Mouse (Mus musculus): ENCODE data around the gene Catip.
"Not testable (repeated sequence)": the region's sequence is repeated elsewhere in the genome, so short reads cannot be mapped to it uniquely, and the experiment has no call there.

Gene Catip

GRCm38 (mm10) chr1:74384525-74384924, 22.6 kb downstream of the Catip start:
- no peak for DNase-seq (ENCODE audit: low spot score in 2 of 2)

- DNase-seq (ENCODE audit: low spot score in 2 of 2): no peak
Measured at GRCm38 (mm10) chr1:74385064-74385463, 23.2 kb downstream of the Catip start.

GRCm38 (mm10) chr1:74385531-74385930, 23.6 kb downstream of the Catip start:
- no peak for DNase-seq (ENCODE audit: low spot score in 2 of 2)

DNA sequence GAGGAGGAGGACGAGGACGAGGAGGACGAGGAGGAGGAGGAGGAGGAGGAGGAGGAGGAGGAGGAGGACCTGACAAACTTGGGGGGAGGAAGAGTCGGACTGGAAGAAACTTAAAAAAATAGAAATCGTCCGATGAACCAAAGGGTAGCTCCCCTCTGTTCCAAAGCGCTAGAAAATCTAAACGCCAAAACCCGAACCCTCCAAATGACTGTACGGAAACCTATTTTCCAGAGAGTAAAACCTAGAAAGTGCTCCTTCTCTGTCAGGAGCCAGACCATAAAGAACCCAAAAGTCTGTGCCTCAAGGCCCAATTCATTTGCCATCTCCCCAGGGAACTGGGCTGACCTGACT, 24.4 kb downstream of the Catip start:
- no peak for DNase-seq (ENCODE audit: low spot score in 2 of 2)

- peak; percentile 88 to 89 for DNase-seq (ENCODE audit: low spot score in 2 of 2)
Measured at GRCm38 (mm10) chr1:74386714-74387385, 24.9 kb downstream of the Catip start.

DNA sequence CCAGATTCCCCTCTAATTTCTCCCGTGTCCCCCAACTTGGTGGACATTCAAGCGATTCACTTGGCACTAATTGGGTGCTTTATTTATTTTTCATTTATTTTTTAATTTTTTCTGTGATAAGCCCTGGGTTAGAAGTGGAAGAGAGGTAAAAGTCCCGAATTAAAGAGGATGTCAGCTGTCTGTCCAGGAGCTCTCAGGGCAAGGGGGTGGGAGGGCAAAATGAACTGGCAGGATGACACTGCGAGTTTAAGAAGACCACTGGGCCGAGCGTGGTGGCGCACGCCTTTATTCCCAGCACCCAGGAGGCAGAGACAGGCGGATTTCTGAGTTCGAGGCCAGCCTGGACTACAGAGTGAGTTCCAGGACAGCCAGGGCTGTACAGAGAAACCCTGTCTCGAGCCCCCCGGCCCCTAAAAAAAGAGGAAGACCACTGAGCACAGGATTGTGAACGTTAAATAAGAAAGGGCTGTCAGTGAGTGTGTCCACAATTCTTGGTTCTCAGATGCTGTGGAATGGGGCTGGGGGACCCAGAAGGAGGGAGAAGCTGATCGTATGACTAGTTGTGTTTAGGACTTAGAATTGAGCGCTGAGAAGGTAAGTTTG, 25.6 kb downstream of the Catip start:
- DNase-seq (ENCODE audit: low spot score in 2 of 2): no peak

- DNase-seq (ENCODE audit: low spot score in 2 of 2): no peak
Measured at GRCm38 (mm10) chr1:74388398-74388920, 26.6 kb downstream of the Catip start.

DNA sequence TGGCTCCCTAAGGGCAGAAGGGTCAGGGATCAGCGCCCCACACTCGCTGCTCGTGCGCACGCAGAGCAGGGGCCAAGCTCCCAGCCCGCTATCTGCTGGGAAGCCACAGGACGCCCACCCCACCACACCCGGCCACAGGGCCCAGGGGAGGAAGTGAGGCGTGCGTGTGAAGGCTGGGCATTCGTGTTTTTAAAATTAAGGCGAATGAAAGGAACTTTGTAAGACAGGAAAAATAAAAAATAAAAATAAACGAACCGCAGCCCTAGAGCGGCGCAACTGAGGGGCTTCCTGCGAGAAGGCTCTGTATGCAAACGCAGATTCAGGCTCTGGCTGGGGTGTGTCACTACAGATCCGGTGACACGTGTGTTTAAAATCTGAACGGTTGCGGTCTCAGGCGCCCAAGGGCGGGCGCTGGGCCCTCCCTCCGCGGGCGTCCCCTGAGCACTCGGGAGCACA, 28.0 kb downstream of the Catip start:
- no peak for DNase-seq (ENCODE audit: low spot score in 2 of 2)

DNA sequence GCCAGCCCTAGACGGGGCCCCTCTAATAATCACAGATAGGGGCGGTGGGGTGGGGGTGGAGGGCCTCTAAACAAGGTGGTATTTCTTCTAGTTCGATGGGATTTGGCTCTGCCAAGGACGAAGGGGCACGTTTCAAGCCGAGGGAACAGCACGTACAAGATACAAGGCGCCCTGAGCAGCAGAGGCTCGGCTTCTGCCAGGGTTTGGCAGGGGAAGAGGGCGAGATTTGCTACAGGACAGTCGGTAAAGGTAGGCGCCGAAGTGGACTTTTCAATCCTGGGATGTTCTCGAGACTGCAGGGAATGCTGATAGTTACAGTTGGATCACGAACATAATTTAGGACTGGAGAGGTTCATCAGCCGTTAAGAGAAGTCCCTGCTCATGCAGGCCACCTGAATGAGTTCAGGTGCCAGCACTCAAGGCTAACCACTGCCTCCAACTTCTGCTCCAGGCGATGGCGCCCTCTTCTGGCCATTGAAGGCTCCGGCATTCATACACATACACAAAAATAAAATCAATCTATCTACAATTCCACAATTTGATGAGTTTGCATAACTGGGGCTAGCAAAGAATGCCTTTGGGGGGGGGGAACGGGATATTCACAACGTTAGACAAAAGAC, 28.5 kb downstream of the Catip start:
- no peak for DNase-seq (ENCODE audit: low spot score in 2 of 2)

GRCm38 (mm10) chr1:74390924-74391748, 29.2 kb downstream of the Catip start, which contains the start of gene Ctdsp1:
TSS of gene Ctdsp1 (plus strand) at chr1:74391509.
- DNase-seq (ENCODE audit: low spot score in 2 of 2): peak; percentile 88 to 91

GRCm38 (mm10) chr1:74391844-74392441, 30.0 kb downstream of the Catip start:
- DNase-seq (ENCODE audit: low spot score in 2 of 2): peak in 1 of 2 experiments; percentile 32

- DNase-seq (ENCODE audit: low spot score in 2 of 2): no peak
Measured at GRCm38 (mm10) chr1:74392446-74392994, 30.6 kb downstream of the Catip start.

DNA sequence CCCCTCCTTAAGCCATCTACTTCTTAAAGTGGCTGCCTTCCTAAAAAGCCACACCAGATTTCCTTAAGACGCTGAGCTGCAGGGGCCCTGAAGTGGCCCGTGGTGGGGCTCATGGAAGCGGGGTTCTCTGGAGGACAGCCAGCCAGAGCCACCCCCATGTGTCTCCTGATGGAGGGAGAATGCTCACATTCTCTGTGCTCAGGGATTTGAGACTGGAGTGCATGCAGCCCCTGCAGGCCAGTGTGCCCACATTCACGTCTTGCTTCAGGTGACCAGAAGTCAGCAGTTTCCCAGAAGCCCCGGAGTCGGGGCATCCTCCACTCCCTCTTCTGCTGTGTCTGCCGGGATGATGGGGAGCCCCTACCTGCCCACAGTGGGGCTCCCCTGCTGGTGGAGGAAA, 31.1 kb downstream of the Catip start:
- no peak for DNase-seq (ENCODE audit: low spot score in 2 of 2)

- no peak for DNase-seq (ENCODE audit: low spot score in 2 of 2)
Measured at GRCm38 (mm10) chr1:74393697-74394096, 31.8 kb downstream of the Catip start.

DNA sequence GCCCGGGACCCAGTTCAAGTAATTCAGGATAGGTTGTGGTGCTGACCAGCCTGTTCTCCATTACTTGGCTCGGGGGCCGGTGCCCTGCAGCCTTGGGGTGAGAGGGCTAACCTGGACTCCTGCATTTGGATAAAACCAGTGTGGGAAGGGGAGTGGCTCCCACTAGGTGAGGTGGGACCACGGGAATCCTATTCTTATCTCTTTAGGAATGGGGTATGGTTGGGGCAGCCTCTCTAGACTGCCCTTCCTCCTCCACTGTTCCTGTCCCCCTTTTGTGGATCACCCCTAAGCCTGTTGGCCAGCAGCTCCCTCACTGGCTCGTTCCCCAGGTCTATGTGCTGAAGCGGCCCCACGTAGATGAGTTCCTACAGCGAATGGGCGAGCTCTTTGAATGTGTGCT, 32.4 kb downstream of the Catip start:
- DNase-seq (ENCODE audit: low spot score in 2 of 2): no peak

GRCm38 (mm10) chr1:74394858-74395257, 33.0 kb downstream of the Catip start:
- no peak for DNase-seq (ENCODE audit: low spot score in 2 of 2)

DNA sequence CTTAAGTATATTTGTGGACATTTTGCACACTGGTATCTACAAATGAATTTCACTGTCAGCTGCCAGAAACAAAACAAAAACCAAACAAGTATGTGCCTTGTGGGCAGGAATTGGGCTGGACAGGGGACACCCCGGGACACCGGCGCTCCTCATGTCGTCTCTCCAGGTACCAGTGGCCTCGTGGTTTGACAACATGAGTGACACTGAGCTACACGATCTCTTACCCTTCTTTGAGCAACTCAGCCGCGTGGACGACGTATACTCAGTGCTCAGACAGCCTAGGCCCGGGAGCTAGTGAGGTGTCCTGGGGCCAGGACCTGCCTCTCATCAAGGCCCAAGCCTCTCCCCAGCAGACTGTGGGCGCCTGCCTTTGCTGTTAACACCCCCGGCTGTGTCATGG, 33.4 kb downstream of the Catip start:
- DNase-seq (ENCODE audit: low spot score in 2 of 2): no peak

- not testable (repeated sequence) for DNase-seq (ENCODE audit: low spot score in 2 of 2)
Measured at GRCm38 (mm10) chr1:74396456-74397222, 34.7 kb downstream of the Catip start.

DNA sequence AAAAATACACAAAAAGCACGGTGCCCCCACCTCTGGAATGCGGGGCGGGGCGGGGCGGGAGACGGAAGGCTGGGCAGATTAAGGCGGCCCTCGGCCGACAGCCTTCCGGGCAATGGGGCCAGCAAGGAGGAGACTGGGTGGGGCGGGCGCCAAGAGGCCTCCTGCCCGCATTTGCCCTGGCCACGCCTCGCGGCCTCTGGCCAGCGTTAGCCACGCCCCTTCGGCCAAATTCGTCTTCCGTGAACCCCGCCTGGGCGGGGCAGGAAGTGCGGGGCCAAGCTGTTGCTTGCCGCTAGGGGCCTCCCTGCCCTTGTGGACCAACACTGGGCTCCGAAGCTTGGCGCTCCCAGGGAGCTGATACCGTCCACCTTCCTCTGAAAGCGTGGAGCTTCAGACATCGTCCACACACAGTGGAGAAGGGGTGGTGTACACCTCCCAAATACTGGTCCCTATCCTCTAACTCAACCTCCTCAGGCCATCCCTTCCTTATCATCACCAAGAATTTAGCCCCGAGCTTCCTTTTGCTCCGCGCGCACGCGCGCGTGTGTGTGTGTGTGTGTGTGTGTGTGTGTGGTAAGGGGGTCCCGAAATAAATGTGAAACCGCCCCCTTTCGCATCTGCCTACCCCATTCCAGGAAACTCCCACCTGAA, 35.5 kb downstream of the Catip start:
- peak; percentile 81 to 84 for DNase-seq (ENCODE audit: low spot score in 2 of 2)

DNA sequence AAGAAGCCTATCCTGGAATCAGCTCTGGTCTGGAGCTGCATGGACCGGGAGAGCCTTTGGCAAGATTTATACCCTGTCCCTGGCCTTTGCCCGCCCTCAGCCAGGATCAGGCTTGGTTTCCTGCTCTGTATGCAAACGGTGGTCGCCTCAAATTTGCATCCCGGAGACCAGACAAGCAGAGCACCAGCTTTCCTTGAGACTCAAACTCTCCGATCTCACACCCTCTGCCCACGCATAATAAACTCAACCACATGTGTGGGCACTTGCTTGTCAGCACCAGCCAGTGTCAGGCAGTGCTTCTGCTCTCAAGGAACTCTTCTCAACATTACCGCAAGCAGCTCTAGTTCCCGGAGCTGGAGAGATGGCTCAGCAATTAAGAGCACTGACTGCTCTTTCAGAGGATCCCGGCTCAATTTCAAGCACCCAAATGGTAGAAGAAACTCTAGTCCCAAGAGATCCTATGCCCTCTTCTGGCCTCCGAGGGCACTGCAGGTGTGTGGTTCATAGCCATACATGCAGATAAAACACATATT, 36.1 kb downstream of the Catip start:
- DNase-seq (ENCODE audit: low spot score in 2 of 2): peak in 1 of 2 experiments; percentile 48

Data from frontal cortex, postnatal 14 days (tissue).